In genomic region chr12:84336963-84337625, GRCm38 (mm10) we compare ENCODE assay signal across 24 mouse cellular contexts. TPM values are rescaled to one million over a fixed set of nuclear protein-coding genes. Genes with fewer than 3 reads are reported as not detected.
DNase-seq lines count a peak whose midpoint lies in the region; ATAC-seq lines count a peak whose summit lies in the region.
"Had no signal": no experiment of that assay in that cellular context is flagged by ENCODE, and none has a peak within 500 bp of the region (broad histone marks: within the 10 kb centered on the region; RNA-seq: fewer than 3 reads in every experiment).

No protein-coding gene starts in this region.

- peaks cover 31% of the 10 kb centered on the region for H3K4me1 ChIP-seq in megakaryocyte, embryonic 14.5 days
- H3K4me1 ChIP-seq: hindbrain, embryonic 13.5 days; limb, embryonic 12.5 days; neural tube, embryonic 13.5 days had no signal

- no peaks in the 10 kb centered on the region for H3K9me3 ChIP-seq in megakaryocyte, embryonic 14.5 days
- H3K9me3 ChIP-seq: hindbrain, embryonic 13.5 days; limb, embryonic 12.5 days; neural tube, embryonic 13.5 days had no signal

- intact Hi-C loops in heart, postnatal 10 days (cut with DNase I) = no loop called here
- intact Hi-C loops in left cerebral cortex, postnatal 36 days (cut with DNase I) = no loop called here

- H3K4me3 ChIP-seq in megakaryocyte, embryonic 14.5 days (replicated peaks) = peak overlapping the region; percentile 76
- H3K4me3 ChIP-seq: erythroblast, embryonic 14.5 days; hindbrain, embryonic 13.5 days; limb, embryonic 12.5 days; myocyte; neural tube, embryonic 13.5 days had no signal

- H3K36me3 ChIP-seq in megakaryocyte, embryonic 14.5 days (replicated peaks; ENCODE audit: low read length) = peaks cover 91% of the 10 kb centered on the region

- peak; percentile 93 for ATAC-seq in common myeloid progenitor, adult 5-6 weeks (replicated peaks; ENCODE audit: low read depth, poor library complexity, severe bottlenecking)
- ATAC-seq: forebrain, postnatal 0 days; intestine, embryonic 16.5 days; liver, postnatal 0 days; midbrain, embryonic 16.5 days had no signal

- no peaks in the 10 kb centered on the region for H3K27me3 ChIP-seq in megakaryocyte, embryonic 14.5 days (replicated peaks)
- H3K27me3 ChIP-seq: hindbrain, embryonic 13.5 days; limb, embryonic 12.5 days; neural tube, embryonic 13.5 days had no signal

- DNase-seq in heart, adult 11 months = peak; percentile 71
- DNase-seq in heart, postnatal 10 days = no peak
- no peak for DNase-seq in left cerebral cortex, postnatal 36 days (ENCODE audit: low spot score in 2 of 2)
- no peak for DNase-seq in adrenal gland, adult 8-10 months
- no peak for DNase-seq in natural killer cell, adult 2 months (ENCODE audit: low spot score in 2 of 2)
- DNase-seq: adrenal gland, postnatal 36 days; cerebellum, adult 11 months; cerebellum, adult 9-11 months; forebrain, postnatal 0 days; kidney, adult 8-10 months; kidney, postnatal 10 days; liver, postnatal 0 days; lung, postnatal 4 days; retina, postnatal 1 day; right cerebral cortex, postnatal 14 days had no signal

RNA-seq across cellular contexts. Expression of gene Zfp410, which starts 20.4 kb away (rescaled TPM):
- 10 to 100 TPM; 33.6 to 34.8 TPM for total RNA-seq in heart, postnatal 10 days (2021)
- 47.0 and 51.8 TPM in 2 replicates for total RNA-seq in common myeloid progenitor, adult 5-6 weeks (2017)
- polyA plus RNA-seq in megakaryocyte, embryonic 14.5 days (2012; ENCODE audit: insufficient read depth, low replicate concordance) = 2.2 TPM in 1 of 2 replicates, not detected in the other
- total RNA-seq in left cerebral cortex, postnatal 36 days (2021) = 10 to 100 TPM; 30.7 to 39.5 TPM
- 10 to 100 TPM; 30.6 to 50.0 (median 36.0) TPM for total RNA-seq in adrenal gland, adult 8-10 months (2022)

RNA-seq across cellular contexts. Expression of gene Coq6, which starts 24.4 kb away (rescaled TPM):
- total RNA-seq in heart, postnatal 10 days (2021) = 10 to 100 TPM; 89.2 to 93.1 TPM
- total RNA-seq in common myeloid progenitor, adult 5-6 weeks (2017) = 12.7 and 17.5 TPM in 2 replicates
- 1.5 and 4.0 TPM in 2 replicates for polyA plus RNA-seq in megakaryocyte, embryonic 14.5 days (2012; ENCODE audit: insufficient read depth, low replicate concordance)
- total RNA-seq in left cerebral cortex, postnatal 36 days (2021) = 10 to 100 TPM; 25.1 to 29.4 TPM
- 10 to 100 TPM; 35.6 to 54.7 (median 43.9) TPM for total RNA-seq in adrenal gland, adult 8-10 months (2022)

RNA-seq across cellular contexts. Expression of gene Fam161b, which starts 24.5 kb away (rescaled TPM):
- total RNA-seq in heart, postnatal 10 days (2021) = 1 to 10 TPM; 5.7 to 6.1 TPM
- total RNA-seq in common myeloid progenitor, adult 5-6 weeks (2017) = 1.8 and 2.2 TPM in 2 replicates
- polyA plus RNA-seq in megakaryocyte, embryonic 14.5 days (2012; ENCODE audit: insufficient read depth, low replicate concordance) = 0.09 TPM in 1 of 2 replicates, not detected in the other
- total RNA-seq in left cerebral cortex, postnatal 36 days (2021) = 10 to 100 TPM; 11.7 to 13.2 TPM
- total RNA-seq in adrenal gland, adult 8-10 months (2022) = 1 to 10 TPM; 2.3 to 3.9 (median 3.3) TPM

RNA-seq across cellular contexts. Expression of gene Ptgr2, which starts 52.1 kb away (rescaled TPM):
- 100 to 1,000 TPM; 155 to 176 TPM for total RNA-seq in heart, postnatal 10 days (2021)
- 47.0 and 55.7 TPM in 2 replicates for total RNA-seq in common myeloid progenitor, adult 5-6 weeks (2017)
- polyA plus RNA-seq in megakaryocyte, embryonic 14.5 days (2012; ENCODE audit: insufficient read depth, low replicate concordance) = 3.3 TPM in 1 of 2 replicates, not detected in the other
- 10 to 100 TPM; 34.5 to 39.6 TPM for total RNA-seq in left cerebral cortex, postnatal 36 days (2021)
- 10 to 100 TPM; 58.2 to 83.0 (median 73.1) TPM for total RNA-seq in adrenal gland, adult 8-10 months (2022)
